Comparison of ENCODE assay signal across 10 mouse cellular contexts in the genomic region with DNA sequence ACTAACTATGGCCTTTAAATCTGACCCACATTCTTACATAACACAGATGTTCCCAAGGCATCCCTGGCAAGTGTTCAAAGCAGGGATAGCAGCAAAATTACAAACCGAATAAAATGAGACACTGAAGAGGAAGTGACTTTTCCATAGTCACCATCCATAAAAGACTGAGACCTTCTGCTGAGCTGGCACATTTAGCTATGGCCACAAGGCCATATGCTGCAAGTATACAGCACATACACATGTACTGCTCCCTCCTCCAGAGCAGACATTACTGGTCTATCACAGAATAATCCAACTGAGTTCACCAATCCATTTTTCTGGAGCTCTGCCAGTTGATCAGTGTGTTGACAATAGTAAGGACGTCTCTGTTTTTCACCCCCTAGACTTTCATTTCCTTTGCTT.
DNase-seq lines count a peak whose midpoint lies in the region; ATAC-seq lines count a peak whose summit lies in the region.
"Had no signal": no experiment of that assay in that cellular context is flagged by ENCODE, and none has a peak within 500 bp of the region (broad histone marks: within the 10 kb centered on the region; RNA-seq: fewer than 3 reads in every experiment).

No protein-coding gene starts in this region.

- intact Hi-C loops in heart, postnatal 10 days (cut with DNase I) = no loop called here

- H3K4me2 ChIP-seq in kidney, embryonic 16.5 days (replicated peaks; ENCODE audit: low read depth, low read length) = no peak overlapping the region
- no peak overlapping the region for H3K4me2 ChIP-seq in intestine, embryonic 16.5 days (ENCODE audit: low read depth, low read length)

- 39% methylated on average over 2 of the region's 2 CpGs for WGBS in kidney, embryonic 16.5 days
- WGBS in intestine, embryonic 16.5 days = 45% methylated on average over 2 of the region's 2 CpGs

- ATAC-seq in kidney, embryonic 16.5 days (ENCODE audit: low FRiP score, low TSS enrichment) = no peak
- ATAC-seq in activated CD4-positive, CD25-positive, alpha-beta regulatory T cell, adult 4 months = peak; percentile 54
- peak; percentile 32; the same call in 1 of the 2 replicates for ATAC-seq in monocyte, adult 5-6 weeks (replicated peaks; ENCODE audit: insufficient number of reproducible peaks, low FRiP score, low TSS enrichment, poor library complexity, severe bottlenecking)
- no peak for ATAC-seq in intestine, embryonic 16.5 days
- ATAC-seq: forebrain, postnatal 0 days had no signal

- H3K36me3 ChIP-seq in kidney, embryonic 16.5 days (ENCODE audit: insufficient read depth, low read length) = no peaks in the 10 kb centered on the region
- H3K36me3 ChIP-seq in intestine, embryonic 16.5 days (ENCODE audit: control insufficient read depth, insufficient read depth, low read length) = no peaks in the 10 kb centered on the region

- H3K4me3 ChIP-seq in kidney, embryonic 16.5 days (ENCODE audit: low read length) = no peak overlapping the region
- no peak overlapping the region for H3K4me3 ChIP-seq in intestine, embryonic 16.5 days (ENCODE audit: low read length)

- peak; percentile 9 for DNase-seq in kidney, postnatal 14 days
- DNase-seq in CD4-positive, CD25-positive, alpha-beta regulatory T cell, adult 2 months (ENCODE audit: low read depth, low spot score) = peak; percentile 70
- no peak for DNase-seq in heart, postnatal 10 days
- DNase-seq: cerebellum, adult 9-11 months; forebrain, postnatal 0 days; thymus, adult 2 months had no signal

- no peak overlapping the region for H3K9ac ChIP-seq in kidney, embryonic 16.5 days (replicated peaks; ENCODE audit: low read length)
- no peak overlapping the region for H3K9ac ChIP-seq in intestine, embryonic 16.5 days (ENCODE audit: low read depth, low read length)
- H3K9ac ChIP-seq: forebrain, postnatal 0 days had no signal

- no peaks in the 10 kb centered on the region for H3K27me3 ChIP-seq in kidney, embryonic 16.5 days (ENCODE audit: insufficient read depth, low read length)
- H3K27me3 ChIP-seq in intestine, embryonic 16.5 days (replicated peaks; ENCODE audit: control insufficient read depth, insufficient read depth, low read length) = no peaks in the 10 kb centered on the region

- no peak overlapping the region for H3K27ac ChIP-seq in kidney, embryonic 16.5 days (ENCODE audit: low read length)
- no peak overlapping the region for H3K27ac ChIP-seq in intestine, embryonic 16.5 days (ENCODE audit: low read length)

- H3K4me1 ChIP-seq in kidney, embryonic 16.5 days (ENCODE audit: insufficient read depth, low read length) = no peaks in the 10 kb centered on the region
- H3K4me1 ChIP-seq in intestine, embryonic 16.5 days (ENCODE audit: control insufficient read depth, insufficient read depth, low read length) = 0 out of 2 replicates have a peak, but pooled peaks cover 2% of the 10 kb centered on the region

- H3K9me3 ChIP-seq in kidney, embryonic 16.5 days (ENCODE audit: low read length) = no peaks in the 10 kb centered on the region
- no peaks in the 10 kb centered on the region for H3K9me3 ChIP-seq in intestine, embryonic 16.5 days (ENCODE audit: control insufficient read depth, low read length)

Comparison
In these comparisons a context has a peak if more than half of its experiments do, and no peak if none do; other contexts are left out.
1. DNase-seq: peak in kidney, postnatal 14 days (single experiment) and CD4-positive, CD25-positive, alpha-beta regulatory T cell, adult 2 months (single experiment); none in heart, postnatal 10 days (0 of 2).
2. ATAC-seq: peak in activated CD4-positive, CD25-positive, alpha-beta regulatory T cell, adult 4 months (single experiment) and monocyte, adult 5-6 weeks (single experiment); none in kidney, embryonic 16.5 days (single experiment) and intestine, embryonic 16.5 days (single experiment).